35 mouse cellular contexts compared by ENCODE assay signal in the genomic region with DNA sequence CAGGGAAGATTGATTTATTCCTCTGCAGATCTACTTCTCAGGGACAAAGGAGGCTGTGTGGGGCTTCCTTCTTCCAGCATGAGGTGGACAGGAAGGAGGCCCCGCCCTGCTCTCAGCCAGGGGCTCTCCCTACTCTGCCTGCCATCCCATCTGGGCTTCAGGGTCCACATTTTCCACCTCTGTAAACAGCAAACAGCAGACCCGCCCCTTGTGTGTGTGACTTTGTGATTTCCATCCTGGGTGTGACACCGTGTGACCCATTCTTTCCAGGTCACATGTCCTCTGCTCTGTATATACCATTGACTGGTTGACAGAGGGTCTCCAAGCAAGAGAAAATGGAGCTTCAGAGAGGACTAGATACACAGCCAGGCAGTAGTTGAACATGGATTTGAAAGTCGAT. TPM values are rescaled to one million over a fixed set of nuclear protein-coding genes. Genes with fewer than 3 reads are reported as not detected.
"Had no signal": no experiment of that assay in that cellular context is flagged by ENCODE, and none has a peak within 500 bp of the region (broad histone marks: within the 10 kb centered on the region; RNA-seq: fewer than 3 reads in every experiment).

No protein-coding gene starts in this region.

- H3K36me3 ChIP-seq: heart, embryonic 10.5 days; heart, embryonic 12.5 days; intestine, embryonic 15.5 days; kidney, embryonic 15.5 days; limb, embryonic 13.5 days; limb, embryonic 15.5 days; liver, embryonic 12.5 days had no signal

- ATAC-seq: hindbrain, embryonic 16.5 days; inflammation-experienced regulatory T-cells, adult 6 months; intestine, embryonic 15.5 days; intestine, postnatal 0 days; liver, embryonic 12.5 days had no signal

- H3K4me2 ChIP-seq: heart, embryonic 12.5 days; hindbrain, embryonic 14.5 days; intestine, embryonic 15.5 days; kidney, embryonic 15.5 days; limb, embryonic 13.5 days; limb, embryonic 15.5 days; liver, embryonic 12.5 days had no signal

- H3K9ac ChIP-seq: heart, embryonic 12.5 days; hindbrain, embryonic 14.5 days; intestine, embryonic 15.5 days; kidney, embryonic 15.5 days; limb, embryonic 13.5 days; limb, embryonic 15.5 days; liver, embryonic 12.5 days; liver, embryonic 14.5 days had no signal

- H3K4me1 ChIP-seq: heart, embryonic 12.5 days; intestine, embryonic 15.5 days; limb, embryonic 13.5 days; limb, embryonic 15.5 days; liver, embryonic 12.5 days had no signal

- H3K27ac ChIP-seq: gastrocnemius, adult 2 months; heart, embryonic 10.5 days; hindbrain, embryonic 14.5 days; intestine, embryonic 15.5 days; kidney, embryonic 15.5 days; kidney, postnatal 0 days; limb, embryonic 13.5 days; limb, embryonic 15.5 days; liver, embryonic 12.5 days; liver, embryonic 14.5 days had no signal

- H3K4me3 ChIP-seq: gastrocnemius, adult 2 months; heart, embryonic 10.5 days; heart, embryonic 12.5 days; intestine, embryonic 15.5 days; kidney, embryonic 15.5 days; limb, embryonic 13.5 days; limb, embryonic 15.5 days; liver, embryonic 12.5 days had no signal

- DNase-seq: gastrocnemius, adult 2 months; gastrocnemius, postnatal 10 days; gastrocnemius, postnatal 25 days; heart, adult 18-20 months; heart, postnatal 10 days; heart, postnatal 4 days; kidney, adult 18-20 months; kidney, adult 8-10 months; kidney, postnatal 14 days; kidney, postnatal 36 days; layer of hippocampus, adult 9-11 months; layer of hippocampus, postnatal 36 days; left cerebral cortex, postnatal 4 days had no signal

- H3K9me3 ChIP-seq: heart, embryonic 10.5 days; heart, embryonic 12.5 days; intestine, embryonic 15.5 days; kidney, embryonic 15.5 days; limb, embryonic 13.5 days; limb, embryonic 15.5 days; liver, embryonic 12.5 days had no signal

RNA-seq across cellular contexts. Expression of a gene that starts 22.2 kb away (rescaled TPM):
- total RNA-seq: gastrocnemius, adult 2 months; gastrocnemius, postnatal 10 days; gastrocnemius, postnatal 25 days; gastrocnemius, postnatal 4 days; granulocyte monocyte progenitor cell, adult 5-6 weeks; heart, adult 18-20 months; heart, adult 8-10 months; heart, postnatal 10 days; heart, postnatal 25 days; heart, postnatal 4 days; layer of hippocampus, adult 8-10 months; liver, adult 2 months had no signal
- polyA plus RNA-seq: heart, embryonic 14.5 days; heart, embryonic 16.5 days; inflammation-experienced regulatory T-cells, adult 6 months; intestine, embryonic 15.5 days; intestine, postnatal 0 days; large intestine, adult 2 months; liver, adult 2 months; liver, embryonic 12.5 days; liver, embryonic 14.5 days had no signal
